Mouse (Mus musculus): ENCODE measurements at regions not wholly inside any gene's neighbourhood (a gene's known extent, or its start where the extent isn't known, plus 50 kb on each side); places are given as distances from the start of the nearest gene placed in this dataset.

- intact Hi-C loops (cut with DNase I) = no loop called here
- DNase-seq = no peak
Measured at GRCm38 (mm10) chr8:8938536-8938935, 248.2 kb upstream of the Arglu1 start.

DNA sequence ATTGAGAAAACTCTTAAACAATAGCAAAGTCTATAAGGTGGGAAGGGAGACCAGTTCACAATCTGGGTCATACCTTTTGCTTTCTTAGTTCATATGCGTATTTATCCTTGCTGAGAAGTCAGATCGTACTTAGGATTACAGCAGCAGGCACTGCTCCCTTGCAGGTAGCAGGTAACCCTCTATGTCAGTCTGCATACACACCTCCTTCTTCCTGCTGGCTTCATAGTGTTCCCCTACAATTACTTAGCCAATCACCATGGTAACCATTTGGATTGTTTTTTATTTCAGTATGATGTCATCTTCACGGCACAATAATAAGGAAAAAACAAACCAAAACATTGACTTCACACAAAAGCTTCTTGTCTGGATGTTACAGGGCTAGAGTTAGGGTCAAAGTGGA is 242.1 kb upstream of the Arglu1 start:
- no peak for DNase-seq
- intact Hi-C loops (cut with DNase I) = no loop called here

DNA sequence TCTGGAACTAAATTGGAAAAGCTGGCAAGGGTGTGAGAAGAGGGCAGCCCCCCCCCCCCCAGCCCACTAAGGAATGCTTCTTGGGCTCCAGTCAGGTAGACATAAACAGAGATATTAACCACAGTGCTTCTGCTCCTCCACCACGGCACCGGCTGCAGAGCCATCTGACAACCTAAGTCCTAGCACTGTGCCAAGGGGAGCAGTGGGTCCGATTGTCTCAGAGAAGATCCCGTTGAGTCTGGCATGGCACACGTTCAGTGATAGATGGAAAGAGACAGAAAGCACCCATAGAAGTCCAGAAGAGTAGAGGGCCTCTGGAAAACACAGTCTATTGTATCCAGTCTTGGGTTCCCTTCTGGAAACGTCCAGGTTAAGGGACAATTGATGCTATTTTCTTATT is 241.4 kb upstream of the Arglu1 start:
- no peak for DNase-seq
- intact Hi-C loops (cut with DNase I) = no loop called here

GRCm38 (mm10) chr8:8928074-8928862 is 237.9 kb upstream of the Arglu1 start:
- intact Hi-C loops (cut with DNase I) = no loop called here
- no peak for DNase-seq

DNA sequence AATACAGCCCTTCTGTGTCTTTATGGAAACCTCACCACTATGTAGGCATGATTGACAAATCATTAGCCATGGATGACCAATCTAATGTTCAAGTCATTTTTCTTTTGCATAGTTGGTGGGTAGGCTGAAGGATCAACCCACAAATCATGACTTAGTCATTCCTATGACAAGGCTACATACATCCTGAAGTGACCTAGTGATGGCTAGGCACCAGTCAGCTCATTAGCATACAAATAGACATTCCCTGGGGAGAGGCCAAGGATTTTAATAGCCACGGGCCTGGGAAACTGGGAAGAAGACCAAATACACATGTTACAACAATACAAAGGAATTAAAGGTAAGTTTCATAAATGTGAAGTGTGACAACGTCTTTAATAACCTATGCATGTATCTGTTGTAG is 231.1 kb upstream of the Arglu1 start:
- intact Hi-C loops (cut with DNase I) = loop anchor here (5.0 kb wide), 2 partner anchors 36 to 71 kb away; no protein-coding TSS in a partner anchor
- peak in 1 of 2 experiments; percentile 10 for DNase-seq

GRCm38 (mm10) chr8:8919582-8920503 is 229.5 kb upstream of the Arglu1 start:
- DNase-seq = no peak
- intact Hi-C loops (cut with DNase I) = loop anchor here (5.0 kb wide), 2 partner anchors 37 to 72 kb away; no protein-coding TSS in a partner anchor

DNA sequence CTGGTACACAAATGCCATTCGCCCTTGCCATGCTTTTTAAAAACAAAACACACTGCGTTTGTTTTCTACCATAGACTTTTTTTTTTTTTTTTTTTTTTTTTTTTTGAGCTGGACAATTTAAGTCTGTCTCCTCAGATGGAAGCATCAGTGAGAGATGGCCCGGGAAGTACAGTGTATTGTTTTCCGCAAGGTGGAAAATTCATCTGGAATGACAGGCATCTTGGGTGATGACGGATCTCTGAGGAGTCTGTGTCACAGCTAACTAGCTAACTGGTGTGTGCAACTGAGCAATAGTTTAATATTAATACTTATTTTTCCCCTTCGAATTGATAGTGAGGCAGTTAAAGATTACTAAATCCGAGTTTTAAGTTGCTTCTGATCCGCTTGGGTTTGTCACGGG is 228.7 kb upstream of the Arglu1 start:
- DNase-seq = no peak
- intact Hi-C loops (cut with DNase I) = no loop called here

DNA sequence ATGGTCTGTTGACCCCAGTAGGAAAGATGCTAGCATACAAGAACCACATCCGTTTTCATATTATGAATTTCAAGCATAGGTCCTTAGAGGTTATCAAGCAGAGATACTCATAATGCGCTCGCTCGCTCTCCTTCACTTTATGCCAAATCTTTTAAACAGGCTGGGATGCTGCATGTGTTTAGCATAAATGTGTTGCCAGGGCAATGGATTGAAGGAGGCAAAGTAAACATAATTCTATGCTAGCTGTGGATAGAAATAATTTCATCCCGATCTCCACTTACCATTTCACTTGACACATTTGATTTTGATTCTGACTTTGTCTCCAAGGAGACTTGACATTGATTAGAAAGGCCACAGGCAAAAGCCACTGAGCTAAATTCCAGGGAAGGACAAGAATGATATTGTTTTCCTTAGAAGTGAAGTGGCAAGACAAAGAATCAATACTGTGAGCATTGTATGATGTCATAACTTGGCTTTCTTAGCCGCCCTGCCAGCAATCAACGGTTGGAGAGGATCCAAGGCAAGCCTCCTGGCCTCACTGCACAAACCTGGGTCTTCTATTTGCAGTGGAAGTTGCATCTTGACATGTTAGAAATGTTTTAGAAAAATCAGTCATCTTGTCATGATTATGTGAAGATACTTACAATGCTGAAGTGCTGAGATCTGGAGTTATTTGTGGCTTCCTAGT is 217.3 kb upstream of the Arglu1 start:
- intact Hi-C loops (cut with DNase I) = no loop called here
- DNase-seq = no peak

GRCm38 (mm10) chr8:8892996-8893395 is 202.7 kb upstream of the Arglu1 start:
- DNase-seq = no peak
- intact Hi-C loops (cut with DNase I) = no loop called here

DNA sequence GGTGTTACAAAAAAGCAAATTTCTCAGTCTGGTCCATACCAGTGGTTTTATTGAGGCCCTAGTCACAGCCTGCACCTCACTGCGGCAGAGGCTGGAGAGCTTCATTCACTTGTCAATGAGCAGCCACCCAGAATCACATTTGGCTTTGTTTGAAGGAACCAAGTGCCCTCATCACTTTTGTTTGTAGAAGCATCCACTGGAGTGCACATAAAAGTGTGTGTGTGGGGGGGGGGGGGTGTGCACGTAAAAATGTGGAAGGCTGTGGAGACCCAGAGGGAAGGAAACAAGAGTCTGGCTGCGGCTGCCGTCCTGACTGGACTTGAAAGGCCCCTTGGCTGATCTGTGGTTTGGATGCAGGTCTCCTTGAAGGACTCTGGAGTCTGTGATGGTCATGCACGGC is 187.0 kb upstream of the Arglu1 start:
- intact Hi-C loops (cut with DNase I) = no loop called here
- DNase-seq = no peak

DNA sequence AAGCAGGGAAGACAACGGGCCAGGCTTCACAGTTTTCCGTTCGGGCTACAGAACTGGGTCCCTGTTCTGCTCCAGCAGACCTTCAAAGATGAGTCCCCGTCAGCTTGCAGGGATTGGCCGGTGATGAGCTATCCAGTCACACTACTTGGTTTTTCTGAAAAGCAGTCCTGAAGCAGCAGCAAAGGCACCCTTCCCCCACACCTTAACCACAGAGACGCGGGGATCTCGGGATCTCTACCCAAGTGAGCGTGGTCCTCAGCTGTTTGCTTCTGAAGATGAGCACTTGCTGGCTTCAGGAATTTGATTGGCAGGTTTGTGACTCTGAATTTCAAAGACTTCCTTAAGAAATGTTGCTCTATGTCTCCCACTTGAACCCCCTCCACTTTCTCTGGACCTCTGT is 186.6 kb upstream of the Arglu1 start:
- intact Hi-C loops (cut with DNase I) = no loop called here
- DNase-seq = no peak

GRCm38 (mm10) chr8:8876469-8876868 is 186.1 kb upstream of the Arglu1 start:
- intact Hi-C loops (cut with DNase I) = no loop called here
- no peak for DNase-seq

DNA sequence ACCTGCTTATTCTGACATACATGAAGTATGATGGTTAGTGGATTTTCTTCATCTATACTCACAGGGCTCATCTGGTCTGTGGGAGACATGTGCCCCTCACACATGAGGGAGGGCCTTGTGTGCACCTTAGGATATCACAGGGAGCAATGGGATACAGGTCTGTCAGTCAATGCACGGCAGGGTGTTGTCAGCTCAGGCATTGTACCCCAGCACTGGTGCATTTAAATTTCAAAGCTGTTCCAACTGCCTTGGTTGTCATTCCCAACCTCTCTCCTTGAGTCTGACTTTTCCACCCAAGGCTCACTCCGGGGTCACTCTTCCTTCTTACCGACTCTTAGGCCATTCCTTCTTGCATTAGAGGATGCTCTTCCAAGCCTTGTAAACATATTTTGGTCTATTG is 181.6 kb upstream of the Arglu1 start:
- DNase-seq = no peak
- intact Hi-C loops (cut with DNase I) = no loop called here

- intact Hi-C loops (cut with DNase I) = no loop called here
- DNase-seq = no peak
Measured at GRCm38 (mm10) chr8:8871039-8871438, 180.7 kb upstream of the Arglu1 start.

DNA sequence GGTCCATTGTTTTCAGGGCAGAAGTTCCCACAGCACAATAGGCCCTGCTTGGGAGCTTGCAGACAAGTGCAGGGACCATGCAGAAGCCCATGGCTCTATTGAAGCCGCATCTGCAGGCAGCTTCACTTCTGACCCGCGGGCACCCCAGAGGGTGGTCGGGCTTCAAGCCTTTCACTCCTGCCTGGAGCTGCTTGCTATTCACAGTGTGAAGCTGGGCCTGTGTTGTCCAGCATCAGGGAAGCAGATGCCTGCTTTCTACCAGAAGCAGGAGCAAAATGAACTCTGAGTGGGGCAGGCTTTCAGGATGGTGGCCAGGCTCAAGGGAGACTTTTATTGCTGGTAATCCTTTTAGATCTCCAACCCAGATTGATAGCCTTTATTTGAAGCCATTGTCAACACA is 180.2 kb upstream of the Arglu1 start:
- intact Hi-C loops (cut with DNase I) = no loop called here
- no peak for DNase-seq

- DNase-seq = no peak
- intact Hi-C loops (cut with DNase I) = no loop called here
Measured at GRCm38 (mm10) chr8:8869338-8869737, 179.0 kb upstream of the Arglu1 start.

DNA sequence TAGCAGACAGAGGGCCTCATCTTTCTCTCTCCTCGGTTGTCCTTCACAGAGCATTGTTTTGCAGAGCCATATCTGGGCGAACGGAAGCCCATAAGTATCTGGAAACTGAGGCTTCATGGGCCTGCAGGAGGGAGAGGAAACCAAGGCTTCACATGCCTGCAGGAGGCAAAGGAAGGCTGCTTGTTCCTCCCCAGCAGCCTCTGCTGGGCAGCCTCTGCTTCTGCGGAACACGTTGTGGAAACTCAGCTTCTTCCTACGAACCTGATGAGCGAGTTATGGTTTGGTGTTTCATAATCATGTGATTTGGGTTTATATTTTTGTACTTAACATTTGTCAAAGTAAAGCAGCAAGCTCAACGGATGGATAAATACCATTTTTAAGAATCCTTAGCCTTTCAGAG is 177.6 kb upstream of the Arglu1 start:
- intact Hi-C loops (cut with DNase I) = no loop called here
- no peak for DNase-seq

- DNase-seq = no peak
- intact Hi-C loops (cut with DNase I) = no loop called here
Measured at GRCm38 (mm10) chr8:8867126-8867777, 176.9 kb upstream of the Arglu1 start.

GRCm38 (mm10) chr8:8862767-8863166 is 172.4 kb upstream of the Arglu1 start:
- DNase-seq = no peak
- intact Hi-C loops (cut with DNase I) = no loop called here

- DNase-seq = no peak
- intact Hi-C loops (cut with DNase I) = no loop called here
Measured at GRCm38 (mm10) chr8:8861331-8861940, 171.1 kb upstream of the Arglu1 start.
